Mouse (Mus musculus) activated CD4-positive, CD25-positive, alpha-beta regulatory T cell, adult 4 months (primary cell): ENCODE results near the gene Hoxb2. TPM values are rescaled to one million over a fixed set of nuclear protein-coding genes. Genes with fewer than 3 reads are reported as not detected.

Source experiments
- polyA plus RNA-seq, 2 experiments: library from polyadenylated mRNA; unstranded; fragments of 100-300 nt; shearing (Covaris generic); gene quantifications; one replicate each; pipeline ENCODE4 v1.2.1; 2017

The Hoxb2 gene
- polyA plus RNA-seq, 2 experiments from 2014 or later: not detected

Other genes starting within 250 kb of the Hoxb2 start
- not detected for gene Calcoco2, start 238.6 kb upstream of the Hoxb2 start, polyA plus RNA-seq
- under 1 TPM in 1 of 2 experiments, not detected in 1; 0.11 TPM for gene Ttll6, start 216.7 kb upstream of the Hoxb2 start, polyA plus RNA-seq
- gene Hoxb13, start 156.2 kb upstream of the Hoxb2 start, polyA plus RNA-seq: not detected
- under 1 TPM in 1 of 2 experiments, not detected in 1; 0.15 TPM for gene Hoxb9, start 79.1 kb upstream of the Hoxb2 start, polyA plus RNA-seq
- gene Hoxb8, start 68.6 kb upstream of the Hoxb2 start, polyA plus RNA-seq: not detected
- gene Hoxb7, start 63.9 kb upstream of the Hoxb2 start, polyA plus RNA-seq: not detected
- not detected for gene Hoxb6, start 58.0 kb upstream of the Hoxb2 start, polyA plus RNA-seq
- not detected for gene Hoxb5, start 47.2 kb upstream of the Hoxb2 start, polyA plus RNA-seq
- gene Hoxb4, start 32.3 kb upstream of the Hoxb2 start, polyA plus RNA-seq: 1 to 10 TPM in 1 of 2 experiments, under 1 TPM in 1; 0.98 to 1.1 TPM
- not detected for gene Hoxb3, start 27.2 kb upstream of the Hoxb2 start, polyA plus RNA-seq
- gene Hoxb1, start 15.2 kb downstream of the Hoxb2 start, polyA plus RNA-seq: not detected
- 100 to 1,000 TPM; 615 to 687 TPM for gene Skap1, start 114.1 kb downstream of the Hoxb2 start, polyA plus RNA-seq